In genomic region chr6:48445181-48446101, GRCm38 (mm10) we compare ENCODE assay signal across 8 mouse cellular contexts. TPM values are rescaled to one million over a fixed set of nuclear protein-coding genes. Genes with fewer than 3 reads are reported as not detected.
DNase-seq lines count a peak whose midpoint lies in the region; ATAC-seq and TF ChIP-seq lines count a peak whose summit lies in the region.

Gene Zfp467 (minus strand): TSS chr6:48445825.

- no peaks in the 10 kb centered on the region for H3K27me3 ChIP-seq in intestine, embryonic 15.5 days (replicated peaks)
- H3K27me3 ChIP-seq in small intestine, adult 2 months (ENCODE audit: control insufficient read depth, insufficient read depth, low read length), result no peaks in the 10 kb centered on the region

- WGBS in intestine, embryonic 15.5 days, result under 1% methylated on average over 65 of the region's 65 CpGs
- under 1% methylated on average over 65 of the region's 65 CpGs for WGBS in small intestine, adult 2 months

- H3K4me1 ChIP-seq in cortical plate, adult 2 months (ENCODE audit: control insufficient read depth, insufficient read depth, low read length), result no peaks in the 10 kb centered on the region
- peaks cover 13% of the 10 kb centered on the region for H3K4me1 ChIP-seq in intestine, embryonic 15.5 days (replicated peaks)
- peaks cover 3% of the 10 kb centered on the region for H3K4me1 ChIP-seq in small intestine, adult 2 months (ENCODE audit: control insufficient read depth, insufficient read depth, insufficient read length, low read length)

- H3K4me3 ChIP-seq in cortical plate, adult 2 months (ENCODE audit: insufficient read depth, low read length), result peak within 1 kb of the TSS; percentile 70
- H3K4me3 ChIP-seq in intestine, embryonic 15.5 days (replicated peaks), result peak within 1 kb of the TSS; percentile 83
- peak within 1 kb of the TSS; percentile 89 for H3K4me3 ChIP-seq in small intestine, adult 2 months (ENCODE audit: low read depth, low read length)

- H3K27ac ChIP-seq in cortical plate, adult 2 months (ENCODE audit: insufficient read depth, low read length), result peak within 1 kb of the TSS; percentile 60
- H3K27ac ChIP-seq in intestine, embryonic 15.5 days, result peak within 1 kb of the TSS; percentile 95
- peak within 1 kb of the TSS; percentile 58 for H3K27ac ChIP-seq in small intestine, adult 2 months (ENCODE audit: insufficient read depth, low read depth, low read length)

- H3K4me2 ChIP-seq in intestine, embryonic 15.5 days (replicated peaks), result peak within 1 kb of the TSS; percentile 80

- peak within 1 kb of the TSS; percentile 92 for H3K9ac ChIP-seq in intestine, embryonic 15.5 days

- peak; percentile 46 for DNase-seq in layer of hippocampus, adult 11-12 months (ENCODE audit: low spot score)
- DNase-seq in layer of hippocampus, adult 9-10 months (ENCODE audit: low spot score), result no peak
- DNase-seq in gastrocnemius, postnatal 4 days (ENCODE audit: low spot score in 2 of 2), result peak in 1 of 2 experiments; percentile 37
- DNase-seq in left cerebral cortex, postnatal 4 days, result peak; percentile 51
- DNase-seq in mesoderm, embryonic 11.5 days (ENCODE audit: low read depth, low spot score), result peak; percentile 41

- peak; percentile 57; the same call in 1 of the 2 replicates for TF ChIP-seq POLR2A in cortical plate, adult 2 months (IDR thresholded peaks at IDR 0.05; ENCODE audit: extremely low read depth, insufficient read depth, low read length)
- no peak; the same call in none of the 2 replicates for TF ChIP-seq POLR2A in small intestine, adult 2 months (IDR thresholded peaks at IDR 0.05; ENCODE audit: low read depth, low read length)

- H3K36me3 ChIP-seq in intestine, embryonic 15.5 days, result peaks cover 12% of the 10 kb centered on the region
- H3K36me3 ChIP-seq in small intestine, adult 2 months (ENCODE audit: control insufficient read depth, insufficient read depth, low read length), result no peaks in the 10 kb centered on the region; the same call in 1 of the 2 replicates

- intact Hi-C loops in left cerebral cortex, postnatal 4 days (cut with DNase I), result no loop called here

- ATAC-seq in intestine, embryonic 15.5 days, result peak; percentile 59

- H3K9me3 ChIP-seq in intestine, embryonic 15.5 days, result no peaks in the 10 kb centered on the region

- TF ChIP-seq CTCF in cortical plate, adult 2 months (IDR thresholded peaks at IDR 0.05; ENCODE audit: extremely low read depth, insufficient read depth, low read length), result no peak
- TF ChIP-seq CTCF in small intestine, adult 2 months (IDR thresholded peaks at IDR 0.05; ENCODE audit: extremely low read depth, insufficient read length, insufficient replicate concordance, low read depth, low read length), result no peak

RNA-seq across cellular contexts. Expression of gene Zfp467, which starts in this region (rescaled TPM):
- polyA plus RNA-seq in cortical plate, adult 2 months (2012; rRNA removed), result 25.4 and 26.9 TPM in 2 replicates
- total RNA-seq in gastrocnemius, postnatal 4 days (2021), result 10 to 100 TPM; 14.3 to 19.7 TPM
- 17.2 and 18.4 TPM in 2 replicates for polyA plus RNA-seq in intestine, embryonic 15.5 days (2015; fragmentation: Nextera tagmentation; extraction: Ambion mirVana)
- total RNA-seq in left cerebral cortex, postnatal 4 days (2021), result 10 to 100 TPM; 27.7 to 29.6 TPM
- 12.4 and 24.7 TPM in 2 replicates for polyA plus RNA-seq in small intestine, adult 2 months (2012; rRNA removed)
